Mouse (Mus musculus): ENCODE measurements at regions not wholly inside any gene's neighbourhood (a gene's known extent, or its start where the extent isn't known, plus 50 kb on each side); places are given as distances from the start of the nearest gene placed in this dataset.
A peak's percentile ranks its signal among the peaks of the same experiment; 100 is the strongest.

GRCm38 (mm10) chr4:142302724-142303120 is 63.5 kb upstream of the Kazn start:
- no peaks in the 10 kb centered on the region for H3K9me3 ChIP-seq
- no peak overlapping the region for H3K4me3 ChIP-seq
- WGBS, result 44% methylated on average over 2 of the region's 2 CpGs
- H3K4me1 ChIP-seq (replicated peaks), result peaks cover 40% of the 10 kb centered on the region
- no peaks in the 10 kb centered on the region for H3K27me3 ChIP-seq (ENCODE audit: insufficient read depth, poor library complexity, severe bottlenecking)
- DNase-seq (ENCODE audit: low spot score), result no peak
- peak overlapping the region; percentile 46 for H3K27ac ChIP-seq
- no peaks in the 10 kb centered on the region for H3K36me3 ChIP-seq

- WGBS, result 36% methylated on average over 8 of the region's 8 CpGs
- Histone ChIP-seq H3K27me3 (ENCODE audit: insufficient read depth, poor library complexity, severe bottlenecking) (no peaks in the 10 kb centered on the region), H3K4me3 (no peak overlapping the region), H3K36me3 (no peaks in the 10 kb centered on the region), H3K27ac (peak overlapping the region; percentile 46), H3K9me3 (no peaks in the 10 kb centered on the region), H3K4me1 (replicated peaks) (peaks cover 41% of the 10 kb centered on the region)
- DNase-seq (ENCODE audit: low spot score), result no peak
These were observed 63.0 kb upstream of the Kazn start for GRCm38 (mm10) chr4:142302041-142302723.

- Histone ChIP-seq H3K4me1 (replicated peaks) (peaks cover 48% of the 10 kb centered on the region), H3K27me3 (ENCODE audit: insufficient read depth, poor library complexity, severe bottlenecking) (no peaks in the 10 kb centered on the region), H3K27ac (peak overlapping the region; percentile 9; the same call in 1 of the 2 replicates), H3K9me3 (no peaks in the 10 kb centered on the region), H3K36me3 (no peaks in the 10 kb centered on the region), H3K4me3 (no peak overlapping the region)
- 60% methylated on average over 10 of the region's 10 CpGs for WGBS
- DNase-seq (ENCODE audit: low spot score), result no peak
These were observed 59.7 kb upstream of the Kazn start for GRCm38 (mm10) chr4:142298770-142299337.

- Histone ChIP-seq H3K27ac (no peak overlapping the region), H3K4me3 (no peak overlapping the region), H3K9me3 (no peaks in the 10 kb centered on the region), H3K36me3 (no peaks in the 10 kb centered on the region), H3K4me1 (replicated peaks) (peaks cover 15% of the 10 kb centered on the region), H3K27me3 (ENCODE audit: insufficient read depth, poor library complexity, severe bottlenecking) (no peaks in the 10 kb centered on the region)
- 84% methylated on average over 7 of the region's 7 CpGs for whole genome bisulfite sequencing
- no peak for DNase-seq (ENCODE audit: low spot score)
These were observed 53.6 kb upstream of the Kazn start for GRCm38 (mm10) chr4:142292760-142293159.

GRCm38 (mm10) chr4:142292334-142292733 is 53.1 kb upstream of the Kazn start:
- DNase-seq (ENCODE audit: low spot score), result no peak
- Histone ChIP-seq H3K4me1 (replicated peaks) (peaks cover 15% of the 10 kb centered on the region), H3K4me3 (no peak overlapping the region), H3K27ac (no peak overlapping the region), H3K36me3 (no peaks in the 10 kb centered on the region), H3K27me3 (ENCODE audit: insufficient read depth, poor library complexity, severe bottlenecking) (no peaks in the 10 kb centered on the region), H3K9me3 (no peaks in the 10 kb centered on the region)
- 90% methylated on average over 9 of the region's 9 CpGs for WGBS

- Histone ChIP-seq H3K4me3 (no peak overlapping the region), H3K36me3 (no peaks in the 10 kb centered on the region), H3K4me1 (replicated peaks) (peaks cover 9% of the 10 kb centered on the region), H3K9me3 (no peaks in the 10 kb centered on the region), H3K27ac (no peak overlapping the region), H3K27me3 (ENCODE audit: insufficient read depth, poor library complexity, severe bottlenecking) (no peaks in the 10 kb centered on the region)
- WGBS, result 85% methylated on average over 3 of the region's 3 CpGs
- no peak for DNase-seq (ENCODE audit: low spot score)
These were observed 52.2 kb upstream of the Kazn start for GRCm38 (mm10) chr4:142291366-142291765.
